Mouse (Mus musculus): Measurements from ENCODE around the gene Tex2. TPM values are rescaled to one million over a fixed set of nuclear protein-coding genes. Genes with fewer than 3 reads are reported as not detected.
"Not testable (repeated sequence)": the region's sequence is repeated elsewhere in the genome, so short reads cannot be mapped to it uniquely, and the experiment has no call there.

The Tex2 gene
- polyA plus RNA-seq, 1 experiment from 2014 or later = 11.1 TPM

- Histone ChIP-seq H3K4me3 (replicated peaks) (no peak overlapping the region), H3K9me3 (no peaks in the 10 kb centered on the region), H3K27ac (no peak overlapping the region), H3K36me3 (peaks cover 5% of the 10 kb centered on the region; the same call in 1 of the 2 replicates), H3K4me1 (replicated peaks) (no peaks in the 10 kb centered on the region), H3K9ac (no peak overlapping the region), H3K27me3 (replicated peaks) (no peaks in the 10 kb centered on the region), H3K4me2 (replicated peaks) (no peak overlapping the region)
- ATAC-seq = no peak
- WGBS = 90% methylated on average over 7 of the region's 7 CpGs
These were observed 105.6 kb downstream of the Tex2 start for GRCm38 (mm10) chr11:106507638-106508037.

- Histone ChIP-seq H3K4me3 (replicated peaks) (no peak overlapping the region), H3K27me3 (replicated peaks) (no peaks in the 10 kb centered on the region), H3K9me3 (no peaks in the 10 kb centered on the region), H3K9ac (no peak overlapping the region), H3K36me3 (peaks cover 5% of the 10 kb centered on the region; the same call in 1 of the 2 replicates), H3K4me2 (replicated peaks) (no peak overlapping the region), H3K27ac (no peak overlapping the region), H3K4me1 (replicated peaks) (no peaks in the 10 kb centered on the region)
- 85% methylated on average over 6 of the region's 6 CpGs for WGBS
- no peak for ATAC-seq
These were observed 107.0 kb downstream of the Tex2 start for GRCm38 (mm10) chr11:106506211-106506610.

DNA sequence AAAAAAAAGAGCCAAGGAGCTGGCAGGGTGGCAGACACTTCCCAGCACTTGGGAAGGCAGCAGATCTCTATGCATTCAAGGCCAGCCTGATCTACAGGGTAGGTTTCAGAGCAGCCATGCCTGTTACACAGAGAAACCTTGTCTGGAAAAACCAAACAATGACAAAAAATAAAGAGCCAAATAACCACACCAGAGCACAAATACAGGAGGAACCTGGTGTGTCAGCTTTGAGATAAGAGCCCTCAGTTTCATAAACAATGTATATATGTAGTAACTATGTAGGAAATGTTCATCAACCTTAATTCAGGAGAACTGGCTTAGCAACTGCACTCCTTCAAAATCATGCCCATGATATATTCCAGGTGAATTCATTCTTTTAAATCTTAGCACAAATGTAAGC is 109.1 kb downstream of the Tex2 start:
- no peaks in the 10 kb centered on the region for H3K27me3 ChIP-seq (replicated peaks)
- no peaks in the 10 kb centered on the region for H3K4me1 ChIP-seq (replicated peaks)
- H3K4me2 ChIP-seq (replicated peaks) = no peak overlapping the region
- no peaks in the 10 kb centered on the region for H3K9me3 ChIP-seq
- H3K9ac ChIP-seq = no peak overlapping the region
- H3K4me3 ChIP-seq (replicated peaks) = no peak overlapping the region
- no peak for ATAC-seq
- H3K36me3 ChIP-seq = peaks cover 3% of the 10 kb centered on the region; the same call in 1 of the 2 replicates
- H3K27ac ChIP-seq = no peak overlapping the region

DNA sequence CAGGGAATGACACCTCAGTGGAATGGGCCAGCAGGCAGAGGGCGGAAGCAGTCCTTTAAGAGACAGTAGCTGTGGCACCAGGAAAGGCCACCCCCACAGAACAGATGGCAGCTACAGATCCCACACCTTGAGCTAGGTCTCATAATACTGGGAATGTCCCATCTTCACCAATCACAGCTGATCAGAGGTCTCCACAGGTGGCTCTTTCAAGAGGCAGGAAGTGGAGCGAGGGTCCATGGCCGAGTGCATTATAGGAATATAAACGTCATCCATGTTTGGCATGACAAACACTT is 109.9 kb downstream of the Tex2 start:
- no peak for ATAC-seq
- Histone ChIP-seq H3K9me3 (no peaks in the 10 kb centered on the region), H3K4me2 (replicated peaks) (no peak overlapping the region), H3K9ac (no peak overlapping the region), H3K4me1 (replicated peaks) (no peaks in the 10 kb centered on the region), H3K27me3 (replicated peaks) (no peaks in the 10 kb centered on the region), H3K4me3 (replicated peaks) (no peak overlapping the region), H3K36me3 (no peaks in the 10 kb centered on the region), H3K27ac (no peak overlapping the region)
- 68% methylated on average over 4 of the region's 4 CpGs for WGBS

GRCm38 (mm10) chr11:106502631-106503424 is 110.4 kb downstream of the Tex2 start:
- no peak for ATAC-seq
- Histone ChIP-seq H3K27me3 (replicated peaks) (no peaks in the 10 kb centered on the region), H3K9me3 (no peaks in the 10 kb centered on the region), H3K4me3 (replicated peaks) (no peak overlapping the region), H3K36me3 (no peaks in the 10 kb centered on the region), H3K27ac (0 out of 2 replicates have a peak overlapping the region, but pooled peaks have one; percentile 5), H3K4me1 (replicated peaks) (no peaks in the 10 kb centered on the region), H3K9ac (no peak overlapping the region), H3K4me2 (replicated peaks) (no peak overlapping the region)
- 56% methylated on average over 13 of the region's 13 CpGs for WGBS

GRCm38 (mm10) chr11:106502159-106502505 is 111.1 kb downstream of the Tex2 start:
- Histone ChIP-seq H3K4me3 (replicated peaks) (no peak overlapping the region), H3K9me3 (no peaks in the 10 kb centered on the region), H3K27me3 (replicated peaks) (no peaks in the 10 kb centered on the region), H3K27ac (peak overlapping the region; percentile 98; the same call in 1 of the 2 replicates), H3K4me1 (replicated peaks) (no peaks in the 10 kb centered on the region), H3K9ac (no peak overlapping the region), H3K4me2 (replicated peaks) (no peak overlapping the region), H3K36me3 (no peaks in the 10 kb centered on the region)
- no peak for ATAC-seq

DNA sequence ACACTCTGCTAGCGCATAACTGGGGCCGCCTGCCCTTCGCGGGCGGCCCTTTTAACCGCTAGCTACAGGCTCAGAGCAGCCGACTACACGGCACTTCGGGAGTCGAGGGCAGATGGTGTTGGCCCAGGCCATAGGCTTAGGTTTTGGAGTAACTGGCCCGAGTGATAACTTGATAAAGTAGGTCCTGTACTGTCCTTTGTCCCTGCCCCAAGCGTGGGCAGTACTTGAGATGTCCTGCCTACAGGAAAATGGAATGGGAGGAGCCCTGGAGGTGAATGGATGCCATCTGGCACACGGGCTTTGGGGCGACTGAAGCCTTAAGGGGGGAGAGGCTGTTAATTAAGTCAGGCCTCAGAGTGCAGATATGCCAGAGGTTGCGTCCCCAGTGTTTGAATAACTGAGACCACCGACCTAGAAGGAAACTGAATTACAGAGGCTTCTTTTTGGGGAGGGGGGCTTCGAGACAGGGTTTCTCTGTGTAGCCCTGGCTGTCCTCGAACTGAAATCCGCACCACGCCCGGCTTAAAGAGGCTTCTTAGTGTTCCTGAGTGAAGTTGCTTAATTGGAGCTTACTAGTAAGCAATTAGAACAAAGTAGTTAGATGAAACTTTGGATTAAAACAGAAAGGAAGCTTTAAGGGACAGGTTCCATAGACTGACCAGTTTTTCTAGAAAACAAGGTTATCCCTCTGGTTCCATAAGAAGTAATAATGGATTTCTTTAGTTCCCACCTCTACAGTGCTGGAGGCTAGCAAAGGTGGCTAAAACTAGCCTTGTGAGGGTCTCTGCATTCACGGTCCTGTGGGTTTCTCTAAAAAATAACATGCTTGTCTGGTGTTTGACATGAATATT is 111.7 kb downstream of the Tex2 start:
- Histone ChIP-seq H3K4me2 (replicated peaks) (peak overlapping the region; percentile 77), H3K27ac (peak overlapping the region; percentile 98), H3K27me3 (replicated peaks) (no peaks in the 10 kb centered on the region), H3K4me3 (replicated peaks) (peak overlapping the region; percentile 82), H3K4me1 (replicated peaks) (no peaks in the 10 kb centered on the region), H3K36me3 (no peaks in the 10 kb centered on the region), H3K9me3 (no peaks in the 10 kb centered on the region), H3K9ac (peak overlapping the region; percentile 99)
- WGBS = 3% methylated on average over 22 of the region's 22 CpGs
- peak; percentile 74 for ATAC-seq

DNA sequence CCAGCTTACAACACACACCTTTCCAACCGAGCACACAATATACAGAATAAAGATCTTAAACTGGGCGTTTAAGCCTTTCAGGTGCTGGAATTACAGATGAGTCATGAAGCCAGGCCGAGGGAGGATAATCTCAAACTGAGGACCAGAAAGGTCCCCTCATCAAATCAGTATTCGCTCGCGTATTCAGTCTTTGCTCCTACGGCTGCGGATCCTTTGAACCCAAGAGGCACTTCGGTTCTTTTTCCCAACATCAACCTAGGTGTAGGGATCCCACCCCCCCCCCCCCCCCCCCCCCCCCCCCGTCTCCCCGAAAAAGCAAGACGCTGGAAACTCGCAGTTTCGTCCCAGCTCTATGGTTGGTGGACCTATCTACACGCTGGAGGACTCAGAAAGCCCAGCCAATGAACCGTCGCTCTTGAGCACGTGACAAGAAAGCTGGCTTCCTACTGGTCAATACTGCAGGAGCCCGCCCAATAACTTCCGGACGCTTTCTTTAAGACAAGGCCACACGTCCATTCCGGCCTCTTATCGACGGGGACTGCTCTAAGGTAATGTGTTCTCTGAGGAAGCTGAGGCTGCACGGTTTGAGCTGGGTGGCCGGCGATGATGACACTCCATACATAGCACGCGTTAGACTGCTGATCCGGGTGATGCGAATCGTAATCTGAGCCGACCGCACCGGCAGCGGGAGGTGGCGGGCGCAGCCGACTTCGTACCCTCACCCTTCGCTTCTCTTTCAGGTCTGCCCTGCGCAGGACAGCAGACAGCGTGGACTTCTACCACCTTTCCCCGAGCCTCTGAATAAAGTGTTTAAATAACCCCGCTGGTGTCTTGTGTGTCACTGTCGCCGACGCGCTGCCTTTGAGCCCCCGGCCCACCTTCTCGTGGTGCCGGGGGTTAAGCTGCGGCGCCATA is 112.6 kb downstream of the Tex2 start:
- under 1% methylated on average over 52 of the region's 55 CpGs for WGBS
- H3K4me2 ChIP-seq (replicated peaks) = peak overlapping the region; percentile 77
- H3K4me1 ChIP-seq (replicated peaks) = no peaks in the 10 kb centered on the region
- H3K9me3 ChIP-seq = no peaks in the 10 kb centered on the region
- H3K27ac ChIP-seq = peak overlapping the region; percentile 98
- no peaks in the 10 kb centered on the region for H3K36me3 ChIP-seq
- H3K4me3 ChIP-seq (replicated peaks) = peak overlapping the region; percentile 82
- H3K27me3 ChIP-seq (replicated peaks) = no peaks in the 10 kb centered on the region
- ATAC-seq = peak; percentile 97
- H3K9ac ChIP-seq = peak overlapping the region; percentile 99

GRCm38 (mm10) chr11:106498739-106499379 is 114.4 kb downstream of the Tex2 start:
- H3K27me3 ChIP-seq (replicated peaks) = no peaks in the 10 kb centered on the region
- no peak overlapping the region for H3K27ac ChIP-seq
- H3K9me3 ChIP-seq = no peaks in the 10 kb centered on the region
- ATAC-seq = no peak
- H3K4me2 ChIP-seq (replicated peaks) = no peak overlapping the region
- H3K4me3 ChIP-seq (replicated peaks) = no peak overlapping the region
- no peaks in the 10 kb centered on the region for H3K4me1 ChIP-seq (replicated peaks)
- no peak overlapping the region for H3K9ac ChIP-seq
- H3K36me3 ChIP-seq = no peaks in the 10 kb centered on the region
- 36% methylated on average over 4 of the region's 4 CpGs for whole genome bisulfite sequencing

DNA sequence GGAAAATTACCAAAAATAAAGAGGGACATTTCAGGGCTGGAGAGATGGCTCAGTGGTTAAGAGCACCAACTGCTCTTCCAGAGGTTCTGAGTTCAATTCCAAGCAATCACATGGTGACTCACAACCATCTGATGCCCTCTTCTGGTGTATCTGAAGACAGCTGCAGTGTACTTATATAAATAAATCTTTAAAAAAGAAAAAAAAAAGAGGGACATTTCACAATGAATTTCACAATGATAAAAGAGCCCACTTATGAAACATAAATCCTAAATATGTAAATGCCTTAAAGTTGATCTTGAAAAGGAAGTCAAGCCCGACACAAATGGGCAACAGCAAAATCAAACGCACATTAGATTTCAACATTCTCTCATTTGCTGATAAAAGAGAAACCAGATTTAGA is 115.3 kb downstream of the Tex2 start:
- Histone ChIP-seq H3K27ac (no peak overlapping the region), H3K9ac (no peak overlapping the region)
- no peak for ATAC-seq

DNA sequence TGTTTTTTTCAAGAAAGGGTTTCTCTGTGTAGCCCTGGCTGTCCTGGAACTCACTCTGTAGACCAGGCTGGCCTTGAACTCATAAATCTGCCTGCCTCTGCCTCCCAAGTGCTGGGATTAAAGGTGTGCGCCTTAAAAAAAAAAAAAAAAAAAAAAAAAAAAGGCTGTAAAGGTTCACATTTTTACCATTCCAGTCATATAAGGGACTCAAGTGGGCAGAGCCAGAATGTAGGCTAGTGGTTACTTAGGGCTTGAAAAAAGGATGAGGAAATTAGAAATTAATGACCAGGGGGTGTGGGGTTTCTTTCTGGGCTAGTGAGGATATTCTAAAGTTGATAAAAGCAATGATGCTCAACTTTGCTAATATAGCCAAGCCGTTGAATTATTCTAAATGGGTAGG is 116.2 kb downstream of the Tex2 start:
- H3K27me3 ChIP-seq (replicated peaks); H3K9ac ChIP-seq; H3K4me2 ChIP-seq (replicated peaks); H3K4me1 ChIP-seq (replicated peaks); H3K4me3 ChIP-seq (replicated peaks); H3K36me3 ChIP-seq; H3K9me3 ChIP-seq; H3K27ac ChIP-seq; ATAC-seq: not testable (repeated sequence)
- 91% methylated on average over 2 of the region's 2 CpGs for WGBS

More for the DNA sequence above, 115.3 kb downstream of the Tex2 start:
- Histone ChIP-seq H3K4me1 (replicated peaks) (no peaks in the 10 kb centered on the region), H3K4me2 (replicated peaks) (no peak overlapping the region), H3K9me3 (no peaks in the 10 kb centered on the region), H3K27me3 (replicated peaks) (no peaks in the 10 kb centered on the region), H3K4me3 (replicated peaks) (no peak overlapping the region), H3K36me3 (no peaks in the 10 kb centered on the region)
- WGBS = 90% methylated on average over 2 of the region's 2 CpGs
